Mouse (Mus musculus) ovary, adult 2 months (tissue): ENCODE measurements around the gene Zfp551. TPM values are rescaled to one million over a fixed set of nuclear protein-coding genes. Genes with fewer than 3 reads are reported as not detected.

Source experiments
- polyA plus RNA-seq: library from polyadenylated mRNA; depleted of rRNA; stranded (reverse); fragments of >200 nt; gene quantifications from 2 replicates; pipeline ENCODE4 v1.2.3, GENCODE M21; 2012; rRNA removed

The Zfp551 gene
- polyA plus RNA-seq: 0.76 and 1.3 TPM in 2 replicates

DNA sequence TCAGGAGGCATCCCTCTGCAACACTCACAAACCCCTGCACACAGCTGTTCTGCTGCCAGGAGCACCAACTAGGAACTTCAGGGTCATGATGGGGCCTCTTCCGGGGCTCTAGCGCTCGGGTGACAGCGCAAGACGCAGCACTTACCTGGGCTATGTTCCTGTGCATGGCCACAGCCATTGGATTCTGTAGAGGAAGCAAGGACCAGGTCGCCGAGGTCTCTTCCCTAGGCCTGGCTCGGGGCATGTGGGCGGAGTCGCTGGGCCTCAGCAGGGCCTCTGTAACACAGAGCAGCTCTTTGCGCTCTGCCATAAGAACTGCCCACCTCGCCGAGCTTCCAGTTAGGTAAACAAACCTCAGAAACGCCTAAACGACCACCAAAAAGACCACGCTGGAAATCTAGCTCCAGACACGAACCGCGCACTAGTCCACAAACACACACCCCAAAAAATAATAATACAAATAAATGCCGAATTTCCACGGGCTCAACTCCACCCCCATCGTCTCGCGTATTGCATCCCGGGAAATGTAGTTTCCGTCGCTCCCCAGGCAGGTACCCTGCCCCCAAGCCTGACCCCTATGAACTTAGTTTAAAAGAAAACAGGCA is at the start of gene Zfp551:
Gene Zfp551, minus strand, starts transcription at position 507 of the 605 bp plus-strand sequence.

GRCm38 (mm10) chr7:12369173-12369572 is 53.4 kb downstream of the Zfp551 start, which contains the start of gene Vmn1r84:
Vmn1r84 (minus strand) TSS chr7:12369273.

Other genes starting within 250 kb of the Zfp551 start
- gene Vmn1r80, start 233.5 kb downstream of the Zfp551 start, polyA plus RNA-seq: not detected in 2 replicates
- not detected in 2 replicates for gene Vmn1r81, start 154.5 kb downstream of the Zfp551 start, polyA plus RNA-seq
- gene Vmn1r82, start 122.3 kb downstream of the Zfp551 start, polyA plus RNA-seq: not detected in 2 replicates
- gene Vmn1r83, start 93.3 kb downstream of the Zfp551 start, polyA plus RNA-seq: not detected in 2 replicates
- gene Vmn1r84, start 53.5 kb downstream of the Zfp551 start, polyA plus RNA-seq: not detected in 2 replicates
- gene Zfp606, start 55.5 kb upstream of the Zfp551 start, polyA plus RNA-seq: 5.5 and 6.0 TPM in 2 replicates
- gene 2900092C05Rik, start 89.8 kb upstream of the Zfp551 start, polyA plus RNA-seq: not detected in 2 replicates
- not detected in 2 replicates for gene Vmn2r53, start 186.0 kb upstream of the Zfp551 start, polyA plus RNA-seq
- gene Vmn2r54, start 217.6 kb upstream of the Zfp551 start, polyA plus RNA-seq: not detected in 2 replicates